8 mouse cellular contexts compared by ENCODE assay signal in the genomic region with DNA sequence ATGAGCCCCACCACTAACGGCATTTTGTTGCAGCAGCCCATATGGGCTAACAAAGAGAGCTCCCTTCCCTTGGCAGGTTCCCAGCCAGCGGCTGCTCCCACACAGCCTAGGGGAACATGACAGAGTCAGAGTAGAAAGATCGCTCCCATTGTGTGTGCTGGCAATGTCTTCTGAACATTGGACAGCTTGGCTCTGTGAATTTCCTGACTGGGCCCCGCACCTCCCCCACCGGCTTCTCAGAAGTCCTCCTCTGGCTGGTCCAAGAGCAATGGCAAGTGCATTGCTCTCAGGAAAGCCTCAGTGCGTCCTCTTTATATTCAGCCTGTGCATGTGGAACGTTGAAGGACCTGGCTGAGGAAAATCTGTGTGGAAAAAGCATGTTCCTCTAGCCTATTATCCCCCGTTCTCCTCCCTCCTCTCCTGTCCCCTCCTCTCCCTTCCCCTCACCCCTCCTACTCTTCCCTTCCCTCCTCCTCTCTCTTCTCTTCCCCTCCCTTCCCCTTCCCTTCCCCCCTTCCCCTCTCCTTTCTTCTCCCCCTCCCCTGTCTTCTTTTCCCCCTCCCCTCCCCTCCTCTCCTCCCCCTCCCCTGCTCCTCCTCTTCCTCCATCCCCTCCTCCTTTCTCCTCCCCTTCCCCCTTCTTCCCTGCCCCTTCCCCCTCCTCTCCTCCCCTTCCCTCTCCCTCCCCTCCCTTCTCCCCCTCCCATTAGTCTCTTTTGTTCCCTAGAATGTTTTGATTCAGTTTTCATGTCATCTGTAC. TPM values are rescaled to one million over a fixed set of nuclear protein-coding genes. Genes with fewer than 3 reads are reported as not detected.
DNase-seq lines count a peak whose midpoint lies in the region; ATAC-seq and TF ChIP-seq lines count a peak whose summit lies in the region.

No protein-coding gene starts in this region.

- ATAC-seq in cerebellum, adult (ENCODE audit: insufficient number of reproducible peaks, low FRiP score, low TSS enrichment): no peak
- peak; percentile 94 for ATAC-seq in forebrain, embryonic 13.5 days
- ATAC-seq in heart, embryonic 14.5 days (ENCODE audit: insufficient number of reproducible peaks, insufficient read depth, low FRiP score, low read depth): peak; percentile 57; the same call in 1 of the 2 replicates

- H3K36me3 ChIP-seq in forebrain, embryonic 13.5 days (ENCODE audit: poor library complexity, severe bottlenecking): peaks cover 9% of the 10 kb centered on the region
- peaks cover 12% of the 10 kb centered on the region for H3K36me3 ChIP-seq in heart, embryonic 14.5 days (ENCODE audit: control insufficient read depth, insufficient read depth, low read length)

- H3K4me3 ChIP-seq in cerebellum, adult 2 months (replicated peaks; ENCODE audit: insufficient read depth, low read depth, low read length): no peak overlapping the region
- 0 out of 2 replicates have a peak overlapping the region, but pooled peaks have one; percentile 12 for H3K4me3 ChIP-seq in forebrain, embryonic 13.5 days
- no peak overlapping the region; a peak in 1 of 4 replicates for H3K4me3 ChIP-seq in heart, embryonic 14.5 days (ENCODE audit: control insufficient read depth in 1 of 2, insufficient read depth in 1 of 2, low read depth in 1 of 2, low read length in 2 of 2)
- H3K4me3 ChIP-seq in lung, adult 2 months (replicated peaks; ENCODE audit: extremely low read depth, low read depth, low read length): no peak overlapping the region

- H3K9ac ChIP-seq in forebrain, embryonic 13.5 days: 0 out of 2 replicates have a peak overlapping the region, but pooled peaks have one; percentile 17
- no peak overlapping the region for H3K9ac ChIP-seq in heart, embryonic 14.5 days (ENCODE audit: low read length)

- 6% methylated on average over 8 of the region's 8 CpGs for WGBS in cerebellum, adult 2 months
- 9% methylated on average over 8 of the region's 8 CpGs for WGBS in forebrain, embryonic 13.5 days
- 30% methylated on average over 8 of the region's 8 CpGs for WGBS in heart, embryonic 14.5 days
- 24% methylated on average over 8 of the region's 8 CpGs for WGBS in lung, adult 2 months

- H3K27ac ChIP-seq in cerebellum, adult 2 months (ENCODE audit: insufficient read depth, low read length): no peak overlapping the region
- peak overlapping the region; percentile 99 for H3K27ac ChIP-seq in forebrain, embryonic 13.5 days
- H3K27ac ChIP-seq in heart, embryonic 14.5 days (replicated peaks in 1 of 2; ENCODE audit: control insufficient read depth in 1 of 2, insufficient read depth in 1 of 2, low read depth in 2 of 2, low read length in 2 of 2): peak overlapping the region; percentile 56 to 90

- no peaks in the 10 kb centered on the region for H3K9me3 ChIP-seq in forebrain, embryonic 13.5 days (replicated peaks)
- no peaks in the 10 kb centered on the region for H3K9me3 ChIP-seq in heart, embryonic 14.5 days (ENCODE audit: control insufficient read depth, low read length)

- peak overlapping the region; percentile 44 for H3K4me2 ChIP-seq in forebrain, embryonic 13.5 days
- H3K4me2 ChIP-seq in heart, embryonic 14.5 days (ENCODE audit: low read length): no peak overlapping the region

- no peaks in the 10 kb centered on the region for H3K27me3 ChIP-seq in cerebellum, adult 2 months (ENCODE audit: control insufficient read depth, insufficient read depth, low read length)
- H3K27me3 ChIP-seq in forebrain, embryonic 13.5 days: no peaks in the 10 kb centered on the region
- H3K27me3 ChIP-seq in heart, embryonic 14.5 days (ENCODE audit: control insufficient read depth, insufficient read depth, low read length): no peaks in the 10 kb centered on the region

- no peak for TF ChIP-seq CTCF in cerebellum, adult 2 months (IDR thresholded peaks at IDR 0.05; ENCODE audit: borderline replicate concordance, insufficient read depth, low read depth, low read length)
- TF ChIP-seq CTCF in lung, adult 2 months (IDR thresholded peaks at IDR 0.05; ENCODE audit: insufficient read depth, low read length): no peak

- no peaks in the 10 kb centered on the region for H3K4me1 ChIP-seq in cerebellum, adult 2 months (ENCODE audit: control insufficient read depth, insufficient read depth, low read length)
- peaks cover 22% of the 10 kb centered on the region for H3K4me1 ChIP-seq in forebrain, embryonic 13.5 days
- peaks cover 0 to 12% of the 10 kb centered on the region in 2 experiments; a peak in 2 of 4 replicates for H3K4me1 ChIP-seq in heart, embryonic 14.5 days (ENCODE audit: control insufficient read depth in 2 of 2, insufficient read depth in 2 of 2, low read length in 2 of 2)
- peaks cover 9% of the 10 kb centered on the region for H3K4me1 ChIP-seq in lung, adult 2 months (ENCODE audit: control insufficient read depth, insufficient read depth, low read length)

- TF ChIP-seq POLR2A in cerebellum, adult 2 months (IDR thresholded peaks at IDR 0.05; ENCODE audit: borderline replicate concordance, insufficient read depth, low read length): no peak
- no peak for TF ChIP-seq POLR2A in lung, adult 2 months (IDR thresholded peaks at IDR 0.05; ENCODE audit: borderline replicate concordance, extremely low read depth, low read depth, low read length)

- peak; percentile 20 to 37 for DNase-seq in cerebellum, adult 2 months
- DNase-seq in kidney, postnatal 10 days: peak; percentile 85
- peak; percentile 32 for DNase-seq in lung, adult 2 months
- peak; percentile 67 for DNase-seq in ovary, postnatal 36 days (ENCODE audit: low spot score)
- no peak for DNase-seq in thymus, postnatal 36 days

RNA-seq across cellular contexts. Expression of a gene that starts 16.1 kb away (rescaled TPM):
- polyA plus RNA-seq in cerebellum, adult 2 months (2012; rRNA removed): 421 and 446 TPM in 2 replicates
- 340 and 354 TPM in 2 replicates for polyA plus RNA-seq in forebrain, embryonic 13.5 days (2015; fragmentation: Nextera tagmentation; extraction: Ambion mirVana)
- 748 and 805 TPM in 2 replicates for polyA plus RNA-seq in heart, embryonic 14.5 days (2014; fragmentation: Nextera tagmentation; extraction: Ambion mirVana)
- 79.5 and 101 TPM in 2 replicates for polyA plus RNA-seq in lung, adult 2 months (2012; rRNA removed)

RNA-seq across cellular contexts. Expression of a gene that starts 16.3 kb away (rescaled TPM):
- 25.1 and 25.4 TPM in 2 replicates for polyA plus RNA-seq in cerebellum, adult 2 months (2012; rRNA removed)
- 37.9 and 43.6 TPM in 2 replicates for polyA plus RNA-seq in forebrain, embryonic 13.5 days (2015; fragmentation: Nextera tagmentation; extraction: Ambion mirVana)
- polyA plus RNA-seq in heart, embryonic 14.5 days (2014; fragmentation: Nextera tagmentation; extraction: Ambion mirVana): 16.7 and 17.9 TPM in 2 replicates
- polyA plus RNA-seq in lung, adult 2 months (2012; rRNA removed): 20.1 and 20.6 TPM in 2 replicates

RNA-seq across cellular contexts. Expression of a gene that starts 28.5 kb away (rescaled TPM):
- polyA plus RNA-seq in cerebellum, adult 2 months (2012; rRNA removed): 23.2 TPM in 2 replicates
- polyA plus RNA-seq in forebrain, embryonic 13.5 days (2015; fragmentation: Nextera tagmentation; extraction: Ambion mirVana): 29.6 and 30.5 TPM in 2 replicates
- 19.1 and 19.4 TPM in 2 replicates for polyA plus RNA-seq in heart, embryonic 14.5 days (2014; fragmentation: Nextera tagmentation; extraction: Ambion mirVana)
- polyA plus RNA-seq in lung, adult 2 months (2012; rRNA removed): 22.9 and 26.8 TPM in 2 replicates

Comparison
In these comparisons a context has a peak if more than half of its experiments do, and no peak if none do; other contexts are left out.
1. DNase-seq: peak in cerebellum, adult 2 months (2 of 2), kidney, postnatal 10 days (single experiment), lung, adult 2 months (single experiment) and ovary, postnatal 36 days (single experiment); none in thymus, postnatal 36 days (0 of 2).